8 mouse cellular contexts compared by ENCODE assay signal in the genomic region with DNA sequence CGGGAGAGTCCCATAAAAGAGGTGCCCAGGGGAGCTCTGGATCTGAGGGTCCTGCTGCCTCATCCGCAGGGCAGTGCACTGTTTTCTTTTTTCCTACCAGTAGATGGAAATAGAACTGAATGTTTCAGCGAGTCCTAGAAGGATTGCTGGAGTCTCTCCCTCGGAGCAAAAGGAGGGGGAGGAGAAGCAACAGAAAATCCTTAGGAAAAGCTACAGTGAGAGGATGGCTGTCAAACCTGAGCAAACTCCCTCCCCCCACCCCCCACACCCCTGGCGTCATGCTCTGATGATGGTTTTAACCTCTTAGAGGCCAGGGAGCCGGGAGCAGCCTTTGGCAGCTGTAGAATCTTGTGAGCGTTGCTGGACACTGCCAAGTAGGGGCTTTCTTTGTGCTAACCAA.
A peak's percentile ranks its signal among the peaks of the same experiment; 100 is the strongest.
DNase-seq lines count a peak whose midpoint lies in the region; ATAC-seq and TF ChIP-seq lines count a peak whose summit lies in the region.

No protein-coding gene starts in this region.

- H3K4me1 ChIP-seq in kidney, adult 2 months (ENCODE audit: control insufficient read depth, insufficient read depth, low read length) = no peaks in the 10 kb centered on the region
- H3K4me1 ChIP-seq in heart, embryonic 13.5 days = peaks cover 30% of the 10 kb centered on the region
- H3K4me1 ChIP-seq in midbrain, embryonic 14.5 days (ENCODE audit: control insufficient read depth, insufficient read depth, low read length) = peaks cover 15% of the 10 kb centered on the region

- H3K36me3 ChIP-seq in kidney, adult 2 months (ENCODE audit: control insufficient read depth, insufficient read depth, low read length) = no peaks in the 10 kb centered on the region
- H3K36me3 ChIP-seq in heart, embryonic 13.5 days = no peaks in the 10 kb centered on the region
- no peaks in the 10 kb centered on the region for H3K36me3 ChIP-seq in midbrain, embryonic 14.5 days (ENCODE audit: control insufficient read depth, insufficient read depth, low read length)

- 23% methylated on average over 7 of the region's 7 CpGs for WGBS in kidney, adult 2 months
- 12% methylated on average over 7 of the region's 7 CpGs for WGBS in heart, embryonic 13.5 days
- 8% methylated on average over 7 of the region's 7 CpGs for WGBS in midbrain, embryonic 14.5 days

- no peaks in the 10 kb centered on the region for H3K9me3 ChIP-seq in heart, embryonic 13.5 days
- no peaks in the 10 kb centered on the region for H3K9me3 ChIP-seq in midbrain, embryonic 14.5 days (ENCODE audit: control insufficient read depth, low read length)

- H3K27ac ChIP-seq in kidney, adult 2 months (ENCODE audit: insufficient read depth, low read depth, low read length) = no peak overlapping the region
- no peak overlapping the region for H3K27ac ChIP-seq in heart, embryonic 13.5 days (replicated peaks)
- peak overlapping the region; percentile 3; the same call in 1 of the 2 replicates for H3K27ac ChIP-seq in midbrain, embryonic 14.5 days (replicated peaks; ENCODE audit: low read depth, low read length)

- no peak for TF ChIP-seq POLR2A in kidney, adult 2 months (IDR thresholded peaks at IDR 0.05; ENCODE audit: low read depth, low read length)

- no peak for DNase-seq in kidney, adult 2 months
- no peak for DNase-seq in kidney, postnatal 25 days
- DNase-seq in adipocyte (ENCODE audit: low spot score) (peak; percentile 29), MN1 (ENCODE audit: low spot score) (no peak)
- peak; percentile 67 for DNase-seq in midbrain, embryonic 14.5 days
- DNase-seq in spleen, adult 12 weeks (ENCODE audit: low spot score) = no peak
- DNase-seq in c-Kit-positive CD71-positive TER-119-positive erythroid progenitor cells, embryonic 14.5 days (ENCODE audit: low spot score) = no peak

- H3K4me2 ChIP-seq in heart, embryonic 13.5 days = peak overlapping the region; percentile 52
- peak overlapping the region; percentile 39 for H3K4me2 ChIP-seq in midbrain, embryonic 14.5 days (ENCODE audit: low read length)

- no peaks in the 10 kb centered on the region for H3K27me3 ChIP-seq in kidney, adult 2 months (replicated peaks; ENCODE audit: control insufficient read depth, insufficient read depth, low read length)
- no peaks in the 10 kb centered on the region for H3K27me3 ChIP-seq in heart, embryonic 13.5 days (replicated peaks)
- no peaks in the 10 kb centered on the region for H3K27me3 ChIP-seq in midbrain, embryonic 14.5 days (ENCODE audit: control insufficient read depth, insufficient read depth, low read length)

- ATAC-seq in heart, embryonic 13.5 days (ENCODE audit: extremely low read depth, insufficient number of reproducible peaks, low FRiP score, low TSS enrichment) = no peak
- peak; percentile 46; the same call in 1 of the 2 replicates for ATAC-seq in midbrain, embryonic 14.5 days (ENCODE audit: low FRiP score, low TSS enrichment)

- no peak overlapping the region for H3K4me3 ChIP-seq in kidney, adult 2 months (ENCODE audit: insufficient read depth, low read depth, low read length)
- H3K4me3 ChIP-seq in heart, embryonic 13.5 days = no peak overlapping the region
- H3K4me3 ChIP-seq in midbrain, embryonic 14.5 days (replicated peaks; ENCODE audit: low read depth, low read length) = no peak overlapping the region

- TF ChIP-seq CTCF in kidney, adult 2 months (conservative IDR thresholded peaks at IDR 0.05; ENCODE audit: insufficient read depth, insufficient read length, low read depth, low read length) = 0 out of 2 replicates have a peak, but pooled peaks have one; percentile 13

- peak overlapping the region; percentile 45; the same call in 1 of the 2 replicates for H3K9ac ChIP-seq in heart, embryonic 13.5 days
- 0 out of 2 replicates have a peak overlapping the region, but pooled peaks have one; percentile 2 for H3K9ac ChIP-seq in midbrain, embryonic 14.5 days (replicated peaks; ENCODE audit: low read length)

Comparison
In these comparisons a context has a peak if more than half of its experiments do, and no peak if none do; other contexts are left out.
1. DNase-seq: peak in adipocyte (single experiment) and midbrain, embryonic 14.5 days (single experiment); none in kidney, adult 2 months (single experiment), kidney, postnatal 25 days (0 of 2), MN1 (single experiment), spleen, adult 12 weeks (single experiment) and c-Kit-positive CD71-positive TER-119-positive erythroid progenitor cells, embryonic 14.5 days (single experiment).